Mouse (Mus musculus) hindbrain, embryonic 13.5 days (tissue): ENCODE results near the gene Prkag2. TPM values are rescaled to one million over a fixed set of nuclear protein-coding genes. Genes with fewer than 3 reads are reported as not detected.

ENCODE experiments used
- ATAC-seq: fragments of 200-750 bp; cut with Nextera tagmentation; 2 replicates; pipeline ENCODE4 v1.8.0; 2017; ENCODE audit warnings: moderate TSS enrichment; ENCODE audit not compliant: low FRiP score
- H3K27ac ChIP-seq: fragments of 300-500 bp; sonication (generic); 2 replicates; pipeline ENCODE4 v1.5.1; 2015; ENCODE audit warnings: inconsistent platforms, mild to moderate bottlenecking, moderate library complexity
- H3K27me3 ChIP-seq: fragments of 300-500 bp; sonication (generic); 2 replicates; pipeline ENCODE4 v1.6.1; 2015; ENCODE audit warnings: mild to moderate bottlenecking, inconsistent platforms
- H3K36me3 ChIP-seq: fragments of 300-500 bp; sonication (generic); 2 replicates; pipeline ENCODE4 v1.6.1; 2015; ENCODE audit warnings: mild to moderate bottlenecking, inconsistent platforms
- H3K4me1 ChIP-seq: fragments of 300-500 bp; sonication (generic); replicated peaks from 2 replicates; pipeline ENCODE4 v1.6.1; 2015; ENCODE audit warnings: inconsistent platforms
- H3K4me2 ChIP-seq: fragments of 300-500 bp; sonication (generic); 2 replicates; pipeline ENCODE4 v1.6.1; 2015; ENCODE audit warnings: inconsistent platforms, mild to moderate bottlenecking, moderate library complexity
- H3K4me3 ChIP-seq: fragments of 300-500 bp; sonication (generic); 2 replicates; pipeline ENCODE4 v1.5.1; 2015; ENCODE audit warnings: mild to moderate bottlenecking, inconsistent platforms
- H3K9ac ChIP-seq: fragments of 300-500 bp; sonication (generic); 2 replicates; pipeline ENCODE4 v1.6.1; 2015; ENCODE audit warnings: mild to moderate bottlenecking, inconsistent platforms
- H3K9me3 ChIP-seq: fragments of 300-500 bp; sonication (generic); 2 replicates; pipeline ENCODE4 v1.6.1; 2016; ENCODE audit warnings: inconsistent platforms
- WGBS: fragments of 180-500 bp; shearing (Covaris S2); methylation state at CpG from one replicate; pipeline ENCODE4 v1.1.7; 2015; 5-methylcytosine and 5-hydroxymethylcytosine counted together
- polyA plus RNA-seq: library from polyadenylated mRNA; unstranded; fragments of >200 nt; fragmentation: Nextera tagmentation; extraction: Ambion mirVana; gene quantifications from 2 replicates; pipeline ENCODE4 v1.2.1, GENCODE M21; 2015

Gene Prkag2
- polyA plus RNA-seq, 1 experiment from 2014 or later = 82.3 TPM

GRCm38 (mm10) chr5:24970552-24971275 lies 129.7 kb downstream of the Prkag2 start:
- H3K9ac ChIP-seq = no peak overlapping the region
- H3K27ac ChIP-seq = no peak overlapping the region
- WGBS = 91% methylated on average over 8 of the region's 8 CpGs
- no peak overlapping the region for H3K4me2 ChIP-seq
- peaks cover 9% of the 10 kb centered on the region; the same call in 1 of the 2 replicates for H3K4me1 ChIP-seq
- no peaks in the 10 kb centered on the region for H3K27me3 ChIP-seq
- no peak overlapping the region for H3K4me3 ChIP-seq
- ATAC-seq = no peak
- no peaks in the 10 kb centered on the region for H3K36me3 ChIP-seq
- no peaks in the 10 kb centered on the region for H3K9me3 ChIP-seq

GRCm38 (mm10) chr5:24969241-24969880 lies 131.1 kb downstream of the Prkag2 start:
- 78% methylated on average over 11 of the region's 11 CpGs for WGBS
- Histone ChIP-seq H3K27ac (no peak overlapping the region), H3K9me3 (no peaks in the 10 kb centered on the region)

GRCm38 (mm10) chr5:24968792-24969191 lies 131.7 kb downstream of the Prkag2 start:
- WGBS = 38% methylated on average over 8 of the region's 8 CpGs
- H3K27ac ChIP-seq = no peak overlapping the region; the same call in 1 of the 2 replicates
- ATAC-seq = no peak

More at GRCm38 (mm10) chr5:24969241-24969880, 131.1 kb downstream of the Prkag2 start:
- Histone ChIP-seq H3K9ac (no peak overlapping the region), H3K36me3 (no peaks in the 10 kb centered on the region), H3K27me3 (no peaks in the 10 kb centered on the region), H3K4me1 (peaks cover 9% of the 10 kb centered on the region; the same call in 1 of the 2 replicates), H3K4me2 (no peak overlapping the region), H3K4me3 (no peak overlapping the region)
- no peak for ATAC-seq

GRCm38 (mm10) chr5:24967898-24968535 lies 132.4 kb downstream of the Prkag2 start:
- ATAC-seq = no peak
- Histone ChIP-seq H3K27me3 (no peaks in the 10 kb centered on the region), H3K4me2 (no peak overlapping the region), H3K27ac (no peak overlapping the region), H3K4me1 (0 out of 2 replicates have a peak, but pooled peaks cover 6% of the 10 kb centered on the region), H3K9ac (no peak overlapping the region), H3K36me3 (no peaks in the 10 kb centered on the region), H3K9me3 (no peaks in the 10 kb centered on the region), H3K4me3 (no peak overlapping the region)
- 72% methylated on average over 7 of the region's 7 CpGs for WGBS

More at GRCm38 (mm10) chr5:24968792-24969191, 131.7 kb downstream of the Prkag2 start:
- Histone ChIP-seq H3K4me1 (0 out of 2 replicates have a peak, but pooled peaks cover 6% of the 10 kb centered on the region), H3K4me3 (no peak overlapping the region), H3K36me3 (no peaks in the 10 kb centered on the region), H3K9ac (no peak overlapping the region), H3K4me2 (no peak overlapping the region), H3K9me3 (no peaks in the 10 kb centered on the region), H3K27me3 (no peaks in the 10 kb centered on the region)

- H3K27ac ChIP-seq = no peak overlapping the region
- H3K9ac ChIP-seq = no peak overlapping the region
- no peaks in the 10 kb centered on the region for H3K27me3 ChIP-seq
- ATAC-seq = no peak
- no peak overlapping the region for H3K4me3 ChIP-seq
- H3K36me3 ChIP-seq = no peaks in the 10 kb centered on the region
- WGBS = 84% methylated on average over 4 of the region's 4 CpGs
- H3K4me1 ChIP-seq = 0 out of 2 replicates have a peak, but pooled peaks cover 2% of the 10 kb centered on the region
- H3K4me2 ChIP-seq = no peak overlapping the region
- H3K9me3 ChIP-seq = no peaks in the 10 kb centered on the region
Observed at GRCm38 (mm10) chr5:24963776-24964175, 136.7 kb downstream of the Prkag2 start.

GRCm38 (mm10) chr5:24960791-24961190 lies 139.7 kb downstream of the Prkag2 start:
- Histone ChIP-seq H3K27ac (no peak overlapping the region), H3K9ac (no peak overlapping the region), H3K4me3 (no peak overlapping the region), H3K36me3 (no peaks in the 10 kb centered on the region), H3K4me1 (no peaks in the 10 kb centered on the region), H3K4me2 (no peak overlapping the region), H3K27me3 (no peaks in the 10 kb centered on the region), H3K9me3 (no peaks in the 10 kb centered on the region)
- ATAC-seq = no peak
- 93% methylated on average over 5 of the region's 5 CpGs for WGBS

GRCm38 (mm10) chr5:24959758-24960157 lies 140.7 kb downstream of the Prkag2 start:
- Histone ChIP-seq H3K4me3 (no peak overlapping the region), H3K4me1 (no peaks in the 10 kb centered on the region), H3K4me2 (no peak overlapping the region), H3K27ac (no peak overlapping the region), H3K36me3 (no peaks in the 10 kb centered on the region), H3K27me3 (no peaks in the 10 kb centered on the region), H3K9ac (no peak overlapping the region), H3K9me3 (no peaks in the 10 kb centered on the region)
- ATAC-seq = no peak
- WGBS = 90% methylated on average over 3 of the region's 3 CpGs

- Histone ChIP-seq H3K27ac (no peak overlapping the region), H3K9ac (no peak overlapping the region), H3K4me2 (no peak overlapping the region), H3K36me3 (no peaks in the 10 kb centered on the region), H3K4me1 (peaks cover 3% of the 10 kb centered on the region; the same call in 1 of the 2 replicates), H3K27me3 (no peaks in the 10 kb centered on the region), H3K4me3 (no peak overlapping the region), H3K9me3 (no peaks in the 10 kb centered on the region)
- ATAC-seq = no peak
- WGBS = 90% methylated on average over 5 of the region's 5 CpGs
Observed at GRCm38 (mm10) chr5:24958596-24958995, 141.8 kb downstream of the Prkag2 start.

GRCm38 (mm10) chr5:24956891-24957290 lies 143.6 kb downstream of the Prkag2 start:
- 91% methylated on average over 7 of the region's 7 CpGs for WGBS
- H3K4me3 ChIP-seq = no peak overlapping the region

GRCm38 (mm10) chr5:24952842-24953741 lies 147.3 kb downstream of the Prkag2 start:
- WGBS = 63% methylated on average over 16 of the region's 16 CpGs
- H3K4me1 ChIP-seq = peaks cover 14% of the 10 kb centered on the region
- no peak overlapping the region for H3K4me2 ChIP-seq
- H3K9ac ChIP-seq = no peak overlapping the region
- peak overlapping the region; percentile 19; the same call in 1 of the 2 replicates for H3K27ac ChIP-seq
- H3K4me3 ChIP-seq = no peak overlapping the region
- ATAC-seq = peak; percentile 65
- no peaks in the 10 kb centered on the region for H3K36me3 ChIP-seq
- no peaks in the 10 kb centered on the region for H3K27me3 ChIP-seq
- H3K9me3 ChIP-seq = no peaks in the 10 kb centered on the region

More at GRCm38 (mm10) chr5:24956891-24957290, 143.6 kb downstream of the Prkag2 start:
- H3K36me3 ChIP-seq = no peaks in the 10 kb centered on the region
- no peak for ATAC-seq
- H3K4me1 ChIP-seq = peaks cover 14% of the 10 kb centered on the region
- no peak overlapping the region for H3K27ac ChIP-seq
- H3K9me3 ChIP-seq = no peaks in the 10 kb centered on the region
- H3K4me2 ChIP-seq = no peak overlapping the region
- no peaks in the 10 kb centered on the region for H3K27me3 ChIP-seq
- H3K9ac ChIP-seq = no peak overlapping the region

DNA sequence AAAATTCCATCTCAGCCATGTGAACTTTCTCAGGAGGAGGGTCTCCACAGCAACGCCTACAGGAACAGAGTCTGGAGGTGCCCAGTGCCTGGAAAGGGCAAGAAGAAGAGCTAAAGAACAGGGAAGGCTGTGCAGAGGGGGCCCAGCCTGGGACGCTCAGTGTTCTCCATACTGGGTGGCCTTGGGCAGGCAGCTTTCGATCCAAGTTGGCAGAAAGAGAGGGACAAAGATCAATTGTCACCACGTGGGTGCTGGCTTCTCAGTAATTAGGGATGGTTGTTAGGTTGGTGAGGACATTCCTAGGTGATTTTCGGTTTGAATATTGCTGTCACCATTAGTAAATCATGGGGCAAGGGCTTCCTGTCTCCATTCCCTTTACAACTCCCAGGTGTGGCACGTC lies 148.2 kb downstream of the Prkag2 start:
- no peak overlapping the region for H3K9ac ChIP-seq
- no peak for ATAC-seq
- no peaks in the 10 kb centered on the region for H3K9me3 ChIP-seq
- H3K4me1 ChIP-seq = peaks cover 14% of the 10 kb centered on the region
- H3K36me3 ChIP-seq = no peaks in the 10 kb centered on the region
- no peak overlapping the region for H3K4me3 ChIP-seq
- no peak overlapping the region for H3K4me2 ChIP-seq
- WGBS = 65% methylated on average over 6 of the region's 6 CpGs
- H3K27me3 ChIP-seq = no peaks in the 10 kb centered on the region
- H3K27ac ChIP-seq = no peak overlapping the region
